Mouse (Mus musculus) E14TG2a.4 (cell line): Measurements from ENCODE around the gene Ahnak.
"Not testable (repeated sequence)": the region's sequence is repeated elsewhere in the genome, so short reads cannot be mapped to it uniquely, and the experiment has no call there.

Experiments
- H3K27me3 ChIP-seq: 2 replicates; pipeline ENCODE4 v1.6.1; 2014; ENCODE audit warnings: low read length, control low read depth; ENCODE audit not compliant: insufficient read depth
- H3K36me3 ChIP-seq: 2 replicates; pipeline ENCODE4 v1.6.1; 2014; ENCODE audit warnings: low read length, control low read depth; ENCODE audit not compliant: insufficient read depth
- H3K4me1 ChIP-seq: replicated peaks from 2 replicates; pipeline ENCODE4 v1.6.1; 2014; ENCODE audit warnings: low read depth, low read length, control low read depth
- H3K4me3 ChIP-seq: replicated peaks from 2 replicates; pipeline ENCODE4 v1.5.1; 2014; ENCODE audit warnings: mild to moderate bottlenecking, low read length
- H3K9me3 ChIP-seq: 2 replicates; pipeline ENCODE4 v1.6.1; 2014; ENCODE audit warnings: low read length, control low read depth
- CTCF ChIP-seq: conservative IDR thresholded peaks from 2 replicates; pipeline ENCODE4 v1.5.1; 2014; ENCODE audit warnings: low read length
- NANOG ChIP-seq: IDR thresholded peaks from 2 replicates; pipeline ENCODE4 v1.6.1; 2014; ENCODE audit warnings: borderline replicate concordance, low read length, mixed read lengths
- POU5F1 ChIP-seq: IDR thresholded peaks from 2 replicates; pipeline ENCODE4 v1.6.1; 2014; ENCODE audit warnings: low read length, borderline replicate concordance

Ahnak gene

DNA sequence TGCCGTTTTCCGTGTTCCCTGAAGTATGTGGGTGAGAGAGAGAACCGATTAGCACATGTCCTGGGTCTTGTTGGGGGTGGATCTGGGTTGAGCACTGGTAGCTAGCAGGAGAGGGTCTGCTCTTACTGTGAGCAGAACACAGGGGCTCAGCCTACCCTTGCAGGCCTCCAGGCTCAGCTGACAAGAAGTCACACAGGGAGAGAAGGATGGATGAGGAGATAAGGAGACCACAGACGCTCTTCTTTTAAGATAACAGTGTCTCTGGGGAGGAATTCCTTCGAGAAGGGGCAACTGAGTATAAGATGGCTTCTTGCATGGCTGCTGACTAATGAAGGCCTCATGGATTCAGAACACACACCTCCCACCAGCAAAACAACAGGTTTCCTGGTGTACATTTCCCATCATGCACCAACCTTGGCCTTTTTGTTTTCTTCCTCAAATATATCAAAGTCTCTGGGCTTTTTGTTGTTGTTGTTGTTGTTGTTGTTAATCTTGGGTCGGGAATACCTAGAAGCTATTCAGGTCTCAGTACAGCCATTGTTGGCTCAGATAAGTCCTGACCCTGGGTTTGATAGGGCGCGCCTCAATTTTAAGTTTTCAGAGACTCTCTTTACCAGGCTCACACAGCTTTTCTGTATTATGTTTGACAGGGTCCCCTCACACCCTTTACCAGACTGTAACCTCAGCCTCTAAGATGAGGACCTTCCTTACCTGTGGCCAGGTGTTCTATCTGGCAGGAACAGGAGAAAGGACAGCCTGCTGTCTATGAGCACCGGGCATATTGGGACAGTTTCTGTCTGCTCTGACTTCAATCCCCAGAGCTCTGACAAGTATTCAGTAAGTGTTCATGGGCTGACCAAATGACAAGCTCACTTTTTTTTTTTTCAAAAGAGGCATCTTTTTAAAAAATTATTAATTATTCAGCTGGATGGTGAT lies 61.5 kb downstream of the Ahnak start:
- H3K4me3 ChIP-seq: no peak overlapping the region
- peaks cover 21% of the 10 kb centered on the region for H3K4me1 ChIP-seq
- H3K9me3 ChIP-seq: peaks cover 7% of the 10 kb centered on the region
- TF ChIP-seq NANOG: no peak
- no peak for TF ChIP-seq CTCF
- TF ChIP-seq POU5F1: no peak
- no peaks in the 10 kb centered on the region for H3K27me3 ChIP-seq
- no peaks in the 10 kb centered on the region for H3K36me3 ChIP-seq

- H3K4me3 ChIP-seq, H3K9me3 ChIP-seq, H3K27me3 ChIP-seq, H3K36me3 ChIP-seq: not testable (repeated sequence)
- H3K4me1 ChIP-seq: peaks cover 22% of the 10 kb centered on the region
Measured at GRCm38 (mm10) chr19:9051985-9052384, 62.9 kb downstream of the Ahnak start.

DNA sequence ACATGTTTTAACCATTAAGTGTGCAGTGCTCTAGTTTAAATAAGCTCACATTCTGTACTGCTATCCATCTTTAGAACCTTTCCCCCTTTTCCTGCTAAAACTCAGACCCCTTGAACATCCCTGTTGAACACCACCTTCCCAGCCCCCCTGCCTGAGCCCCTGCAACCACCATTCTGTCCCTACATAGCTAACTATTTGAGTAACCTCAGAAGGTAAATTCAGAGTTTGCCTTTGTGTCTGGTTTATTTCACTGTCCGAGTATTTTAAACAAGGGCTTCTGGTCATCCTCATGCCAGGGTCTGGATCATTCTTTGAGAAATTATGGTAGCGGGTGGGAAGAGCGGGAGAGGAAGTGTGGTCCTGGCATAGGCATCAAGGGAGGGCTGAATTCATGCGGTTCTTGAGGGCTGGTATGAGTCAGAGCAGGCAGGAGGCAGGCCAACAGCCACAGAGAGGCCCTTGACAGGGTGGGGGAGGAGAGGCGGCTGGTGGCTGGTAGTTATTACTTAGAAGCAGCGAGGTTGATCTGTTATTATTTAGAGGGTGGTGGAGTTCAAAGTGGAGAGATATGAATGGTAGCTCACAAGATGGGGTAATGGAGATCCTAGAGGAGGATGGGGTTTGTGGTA lies 63.8 kb downstream of the Ahnak start:
- H3K36me3 ChIP-seq: no peaks in the 10 kb centered on the region
- peaks cover 7% of the 10 kb centered on the region for H3K9me3 ChIP-seq
- no peak for TF ChIP-seq POU5F1
- TF ChIP-seq CTCF: no peak
- no peak for TF ChIP-seq NANOG
- H3K4me3 ChIP-seq: no peak overlapping the region
- no peaks in the 10 kb centered on the region for H3K27me3 ChIP-seq
- peaks cover 20% of the 10 kb centered on the region for H3K4me1 ChIP-seq

DNA sequence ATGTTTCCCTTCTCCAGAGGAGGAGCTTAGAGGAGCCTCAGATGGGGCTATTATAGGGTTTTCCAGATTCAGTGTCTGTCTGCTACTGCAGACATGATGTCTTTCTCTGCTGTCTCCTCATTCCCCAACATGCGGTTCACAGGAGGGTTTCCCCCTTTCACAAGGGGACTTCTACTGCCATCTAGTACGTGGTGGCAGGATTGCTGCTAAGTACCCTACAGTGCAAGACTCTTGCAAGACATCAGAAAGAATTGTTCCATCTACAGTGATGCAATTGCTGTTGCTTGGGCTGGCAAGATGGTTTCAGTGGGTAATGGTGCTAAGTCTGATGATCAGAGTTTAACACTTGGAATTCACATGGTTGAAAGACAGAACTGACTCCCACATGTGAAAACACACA lies 66.1 kb downstream of the Ahnak start:
- no peaks in the 10 kb centered on the region for H3K36me3 ChIP-seq
- TF ChIP-seq POU5F1 (no peak), CTCF (no peak), NANOG (no peak)
- H3K4me1 ChIP-seq: peaks cover 30% of the 10 kb centered on the region
- no peaks in the 10 kb centered on the region for H3K27me3 ChIP-seq
- H3K9me3 ChIP-seq: no peaks in the 10 kb centered on the region
- no peak overlapping the region for H3K4me3 ChIP-seq

DNA sequence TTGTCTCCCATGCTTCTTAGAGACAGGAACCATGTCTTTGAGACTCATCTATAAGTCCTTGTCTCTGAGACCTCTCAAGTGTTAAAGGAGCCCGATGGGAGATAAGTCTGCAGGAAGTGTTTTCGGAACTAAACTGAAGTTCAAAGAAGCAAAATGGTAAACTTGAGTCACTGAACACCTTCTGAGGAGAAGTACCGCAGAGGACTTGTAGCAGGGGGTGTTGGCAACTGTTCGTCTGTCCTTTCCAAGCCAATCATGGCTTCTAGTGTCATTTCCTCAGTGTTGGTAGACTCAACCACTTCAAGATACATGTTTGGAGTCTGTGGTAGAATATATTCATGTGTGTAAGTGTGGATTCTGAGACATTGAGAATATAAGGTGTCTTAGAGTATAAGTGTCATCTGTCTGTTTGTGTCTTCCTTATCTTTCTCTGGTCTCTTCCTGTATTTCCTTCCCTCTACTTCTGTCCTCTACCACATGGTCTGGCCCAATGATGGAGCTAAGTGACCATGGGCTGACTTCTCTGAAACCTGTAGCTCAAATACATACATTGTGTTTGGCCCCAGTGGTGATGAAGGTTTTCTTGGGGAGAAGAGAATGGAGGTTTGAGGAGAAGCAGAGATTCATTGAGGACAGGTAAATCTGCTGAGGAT lies 66.7 kb downstream of the Ahnak start:
- TF ChIP-seq POU5F1 (no peak), NANOG (no peak), CTCF (no peak)
- H3K4me3 ChIP-seq: no peak overlapping the region

DNA sequence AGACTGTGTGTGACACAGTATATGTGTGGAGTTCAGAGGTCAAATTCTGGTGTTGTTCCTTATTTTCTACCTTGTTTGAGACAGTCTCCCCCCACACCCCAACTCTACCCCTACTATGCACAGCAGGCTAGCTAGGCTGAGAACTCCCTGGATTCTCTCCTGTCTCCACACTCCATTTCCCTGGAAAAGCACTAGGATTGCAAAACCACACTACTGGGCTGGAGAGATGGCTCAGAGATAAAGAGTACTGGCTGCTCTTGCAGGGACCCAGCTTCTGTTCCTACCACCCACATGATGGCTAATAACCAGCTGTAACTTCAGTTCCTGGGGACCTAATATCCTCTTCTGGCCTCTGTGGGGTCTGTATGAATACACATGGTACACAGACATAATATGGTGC lies 68.6 kb downstream of the Ahnak start:
- TF ChIP-seq NANOG (no peak), POU5F1 (no peak)

More for the DNA sequence above, 66.7 kb downstream of the Ahnak start:
- no peaks in the 10 kb centered on the region for H3K27me3 ChIP-seq
- H3K36me3 ChIP-seq: no peaks in the 10 kb centered on the region
- peaks cover 28% of the 10 kb centered on the region for H3K4me1 ChIP-seq
- no peaks in the 10 kb centered on the region for H3K9me3 ChIP-seq

GRCm38 (mm10) chr19:9058331-9058884 lies 69.3 kb downstream of the Ahnak start:
- Histone ChIP-seq H3K4me1 (peaks cover 35% of the 10 kb centered on the region), H3K4me3 (no peak overlapping the region), H3K9me3 (no peaks in the 10 kb centered on the region), H3K27me3 (no peaks in the 10 kb centered on the region), H3K36me3 (no peaks in the 10 kb centered on the region)
- TF ChIP-seq NANOG (no peak), CTCF (no peak), POU5F1 (no peak)

More for the DNA sequence above, 68.6 kb downstream of the Ahnak start:
- Histone ChIP-seq H3K9me3 (no peaks in the 10 kb centered on the region), H3K4me1 (peaks cover 35% of the 10 kb centered on the region), H3K4me3 (no peak overlapping the region), H3K27me3 (no peaks in the 10 kb centered on the region), H3K36me3 (no peaks in the 10 kb centered on the region)

- no peaks in the 10 kb centered on the region for H3K27me3 ChIP-seq
- no peak overlapping the region for H3K4me3 ChIP-seq
- TF ChIP-seq CTCF (no peak), NANOG (no peak), POU5F1 (no peak)
- peaks cover 35% of the 10 kb centered on the region for H3K4me1 ChIP-seq
- no peaks in the 10 kb centered on the region for H3K36me3 ChIP-seq
- no peaks in the 10 kb centered on the region for H3K9me3 ChIP-seq
Measured at GRCm38 (mm10) chr19:9058944-9059343, 69.9 kb downstream of the Ahnak start.
